Mouse (Mus musculus) megakaryocyte, embryonic 14.5 days (primary cell): ENCODE data around the gene Atf6b.

Experiments used
- FLI1 ChIP-seq: IDR thresholded peaks from 2 replicates; pipeline ENCODE4 v1.6.1; 2012; ENCODE audit warnings: low read length, inconsistent platforms, mixed read lengths
- GATA1 ChIP-seq: IDR thresholded peaks from 3 replicates; pipeline ENCODE4 v1.6.1; 2012; ENCODE audit warnings: mixed read lengths, low read length, inconsistent platforms, borderline replicate concordance

GRCm38 (mm10) chr17:34644608-34645007, 2.3 kb upstream of the Atf6b start, which contains the start of gene Fkbpl:
- peak; percentile 45; the same call in 1 of the 2 replicates for TF ChIP-seq FLI1
- no peak for TF ChIP-seq GATA1
